Mouse (Mus musculus) myocyte (in vitro differentiated cells): ENCODE data around the gene Gm7073.

Source experiments
- E2F4 ChIP-seq: IDR thresholded peaks from one replicate; pipeline ENCODE4 v1.6.1; 2011; ENCODE audit warnings: mild to moderate bottlenecking, control low read depth, moderate library complexity; ENCODE audit not compliant: insufficient read depth
- MAX ChIP-seq: IDR thresholded peaks from one replicate; pipeline ENCODE4 v1.6.1; 2011; ENCODE audit warnings: low read depth, mild to moderate bottlenecking, control low read depth
- POLR2A ChIP-seq: IDR thresholded peaks from one replicate; pipeline ENCODE4 v1.6.1; 2011; ENCODE audit warnings: low read depth, mild to moderate bottlenecking, control low read depth, moderate library complexity; ENCODE audit not compliant: insufficient read length
- POLR2AphosphoS2 ChIP-seq: IDR thresholded peaks from one replicate; pipeline ENCODE4 v1.6.1; 2011; ENCODE audit warnings: low read depth, control low read depth; ENCODE audit not compliant: insufficient read length
- REST ChIP-seq: IDR thresholded peaks from one replicate; pipeline ENCODE4 v1.6.1; 2011; ENCODE audit warnings: mild to moderate bottlenecking, control low read depth, moderate library complexity; ENCODE audit not compliant: insufficient read depth, insufficient read length
- TCF12 ChIP-seq: IDR thresholded peaks from one replicate; pipeline ENCODE4 v1.6.1; 2011; ENCODE audit warnings: mild to moderate bottlenecking, control low read depth; ENCODE audit not compliant: poor library complexity, insufficient read depth, severe bottlenecking
- USF1 ChIP-seq: IDR thresholded peaks from one replicate; pipeline ENCODE4 v1.6.1; 2011; ENCODE audit warnings: low read depth, mild to moderate bottlenecking, control low read depth, moderate library complexity

- TF ChIP-seq MAX (no peak), POLR2AphosphoS2 (no peak), REST (no peak), POLR2A (no peak), TCF12 (no peak), E2F4 (no peak), USF1 (no peak)
Observed at GRCm38 (mm10) chrX:60414563-60415111, 124.4 kb downstream of the Gm7073 start.
